Mouse (Mus musculus) c-Kit-positive CD71-negative TER-119-negative erythroid progenitor cells, embryonic 14.5 days (primary cell): ENCODE measurements at regions not wholly inside any gene's neighbourhood (a gene's known extent, or its start where the extent isn't known, plus 50 kb on each side); places are given as distances from the start of the nearest gene placed in this dataset.

ENCODE experiments used
- DNase-seq: peaks from one replicate; pipeline ENCODE4 v3.0.0-alpha.2; 2013; ENCODE audit warnings: low read depth

DNA sequence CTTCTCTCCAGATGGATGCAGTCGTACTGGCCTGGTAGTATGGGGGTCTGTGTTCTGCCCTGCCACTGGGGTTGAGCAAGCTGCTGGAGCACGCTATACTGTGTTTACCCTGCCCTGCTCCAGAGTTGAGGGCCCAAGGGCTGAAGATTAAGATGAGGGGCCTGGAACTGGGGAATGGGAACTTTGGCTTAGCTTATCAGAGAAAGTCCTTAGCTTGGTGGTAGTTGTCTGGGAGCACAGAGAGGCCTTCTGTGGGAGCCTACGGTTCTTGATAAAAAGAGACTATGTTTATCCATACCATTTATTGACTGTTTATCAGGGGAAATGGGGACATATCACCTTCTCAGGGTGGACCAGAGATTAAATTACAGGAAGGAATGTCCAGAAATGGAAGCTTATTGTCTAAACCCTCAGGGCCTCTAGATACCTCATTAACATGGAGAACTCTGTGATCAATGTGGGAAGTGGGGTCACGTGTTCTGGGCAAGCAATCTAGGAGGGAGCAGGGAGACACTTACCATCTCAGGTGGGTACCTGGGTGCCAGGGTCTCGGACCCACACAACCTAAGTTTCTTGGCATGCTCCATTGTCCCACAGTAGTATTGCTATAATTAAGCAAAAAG is 58.7 kb downstream of the Mycn start:
- DNase-seq: no peak

- DNase-seq: no peak
Measured at GRCm38 (mm10) chr12:12878031-12878430, 63.7 kb downstream of the Mycn start.

- no peak for DNase-seq
Measured at GRCm38 (mm10) chr12:12877539-12877938, 64.2 kb downstream of the Mycn start.

DNA sequence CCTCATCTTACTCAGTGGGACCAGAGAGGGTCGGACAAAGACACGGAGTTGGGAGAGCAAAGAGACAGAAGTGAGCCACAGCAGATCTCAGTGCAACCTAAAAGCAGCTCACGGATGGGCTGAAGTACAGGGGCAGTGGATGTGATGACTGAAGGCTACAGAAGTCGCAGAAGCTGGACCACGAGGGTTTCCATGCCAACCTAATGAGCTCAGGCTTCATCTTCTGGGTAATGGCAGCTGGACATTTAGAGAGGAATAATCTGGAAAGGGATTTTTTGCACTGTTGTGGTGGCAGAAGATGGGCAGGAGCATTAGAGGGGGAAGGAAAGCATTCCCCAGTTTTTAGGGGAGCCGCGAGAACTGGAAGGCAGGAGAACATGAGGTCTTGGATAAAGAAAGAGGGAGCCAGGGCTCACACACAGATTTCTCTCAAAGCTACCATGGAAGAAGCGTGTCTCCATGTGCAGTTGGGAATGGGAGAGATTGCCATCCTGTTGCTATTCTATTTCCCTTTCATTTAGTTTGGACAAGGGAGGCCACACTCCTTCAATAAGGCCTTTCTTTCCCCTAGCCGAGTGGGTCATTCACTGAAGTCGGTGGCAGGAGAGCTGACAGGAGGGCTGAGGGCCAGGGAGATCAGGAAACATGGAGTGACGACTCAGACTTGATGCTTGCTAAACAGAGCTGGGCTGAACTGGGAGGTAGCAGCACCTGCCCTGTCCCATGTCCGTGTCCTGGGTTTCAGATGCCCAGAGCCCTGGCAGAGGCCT is 65.6 kb downstream of the Mycn start:
- no peak for DNase-seq

GRCm38 (mm10) chr12:12873551-12873950 is 68.2 kb downstream of the Mycn start:
- DNase-seq: no peak

DNA sequence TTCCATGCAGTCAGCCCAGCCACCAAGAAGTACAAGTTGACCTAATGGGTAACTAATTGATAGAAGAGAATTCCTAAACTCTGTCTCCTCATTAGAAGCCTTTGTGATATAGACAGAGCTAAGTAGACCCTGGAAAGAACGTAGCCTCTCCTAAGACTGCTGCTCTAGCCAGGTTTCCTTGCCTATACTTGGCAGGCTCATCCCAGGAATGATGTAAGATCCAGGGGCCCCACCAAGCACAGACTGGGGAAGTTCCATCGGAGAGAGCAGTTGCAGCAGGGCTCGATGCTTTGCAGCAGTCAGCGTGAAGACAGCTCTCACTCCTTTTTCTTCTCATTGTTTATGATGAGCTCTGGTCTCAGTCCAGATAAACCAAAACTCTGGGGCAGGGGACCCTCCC is 68.7 kb downstream of the Mycn start:
- no peak for DNase-seq

- no peak for DNase-seq
Measured at GRCm38 (mm10) chr12:12871272-12871671, 70.4 kb downstream of the Mycn start.

DNA sequence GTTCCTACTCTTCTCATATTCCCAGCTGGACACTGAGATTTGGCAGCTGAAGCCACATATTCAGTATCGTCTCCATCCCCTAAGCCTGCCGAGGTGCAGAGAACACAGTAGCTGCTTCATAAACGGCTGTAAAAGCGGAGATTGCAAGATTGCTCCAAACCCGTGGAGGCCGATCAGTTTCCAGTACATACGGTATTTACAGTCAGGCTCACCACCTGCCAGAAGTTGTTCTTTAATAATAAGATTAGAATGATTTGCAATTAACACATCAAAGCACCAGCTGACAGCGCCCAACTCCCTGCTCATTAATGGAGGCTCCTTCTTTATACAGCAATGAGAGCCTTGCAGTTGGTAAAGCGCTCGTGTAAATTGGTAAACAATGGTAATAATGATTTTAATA is 75.1 kb downstream of the Mycn start:
- no peak for DNase-seq

DNA sequence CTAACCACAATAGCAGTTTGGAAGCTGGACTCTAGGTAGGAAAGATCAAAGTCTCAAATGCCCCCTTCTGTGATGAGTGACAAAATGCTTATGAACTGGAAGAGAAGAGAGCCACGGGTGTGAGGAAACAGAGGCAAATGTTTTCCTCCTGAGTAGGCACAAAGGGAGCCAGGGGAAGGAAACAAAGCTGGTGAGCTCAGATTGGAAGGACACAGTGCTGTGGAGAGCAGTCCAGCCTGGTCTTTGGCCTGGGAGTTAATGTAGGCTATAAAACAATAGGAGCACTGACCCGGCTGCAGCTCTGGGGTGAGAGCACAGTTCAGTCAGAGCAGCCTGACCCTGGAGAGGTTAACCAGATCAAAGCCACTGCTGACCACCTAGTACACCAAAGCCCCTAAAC is 91.0 kb downstream of the Mycn start:
- no peak for DNase-seq

- no peak for DNase-seq
Measured at GRCm38 (mm10) chr12:12846716-12847115, 95.0 kb downstream of the Mycn start.

DNA sequence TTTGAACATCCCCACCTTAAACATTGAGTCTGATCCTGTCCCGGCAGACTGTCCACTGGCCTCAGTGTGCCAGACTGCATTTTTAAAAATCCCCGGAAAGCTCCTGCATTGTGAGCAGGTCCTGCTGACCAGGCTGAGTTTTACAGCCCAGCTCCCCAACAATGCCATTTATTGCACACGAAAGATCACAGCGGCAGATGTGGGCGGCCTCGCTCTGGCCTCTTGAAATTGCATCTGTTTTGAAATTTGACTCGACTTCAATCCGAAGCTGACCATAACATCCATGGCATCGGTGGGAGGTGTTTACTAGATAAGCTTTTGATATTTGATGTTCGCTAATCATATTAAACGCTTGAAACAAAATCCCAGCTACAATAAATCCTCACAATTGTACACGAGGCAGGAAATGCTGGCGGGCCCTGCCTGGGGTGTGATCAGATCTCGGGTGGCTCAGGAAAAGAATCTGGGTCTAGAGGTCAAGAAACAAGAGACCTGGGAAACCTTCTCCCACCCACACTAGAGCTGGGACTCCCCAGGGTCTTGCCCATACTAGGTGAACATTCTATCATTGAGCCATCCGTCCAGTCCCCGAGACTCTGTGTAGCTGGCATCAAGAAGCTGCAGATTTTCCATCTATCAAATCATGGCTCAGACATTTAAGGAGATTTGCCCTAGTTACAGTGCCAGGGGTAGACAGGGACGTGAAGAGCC is 99.3 kb downstream of the Mycn start:
- no peak for DNase-seq

DNA sequence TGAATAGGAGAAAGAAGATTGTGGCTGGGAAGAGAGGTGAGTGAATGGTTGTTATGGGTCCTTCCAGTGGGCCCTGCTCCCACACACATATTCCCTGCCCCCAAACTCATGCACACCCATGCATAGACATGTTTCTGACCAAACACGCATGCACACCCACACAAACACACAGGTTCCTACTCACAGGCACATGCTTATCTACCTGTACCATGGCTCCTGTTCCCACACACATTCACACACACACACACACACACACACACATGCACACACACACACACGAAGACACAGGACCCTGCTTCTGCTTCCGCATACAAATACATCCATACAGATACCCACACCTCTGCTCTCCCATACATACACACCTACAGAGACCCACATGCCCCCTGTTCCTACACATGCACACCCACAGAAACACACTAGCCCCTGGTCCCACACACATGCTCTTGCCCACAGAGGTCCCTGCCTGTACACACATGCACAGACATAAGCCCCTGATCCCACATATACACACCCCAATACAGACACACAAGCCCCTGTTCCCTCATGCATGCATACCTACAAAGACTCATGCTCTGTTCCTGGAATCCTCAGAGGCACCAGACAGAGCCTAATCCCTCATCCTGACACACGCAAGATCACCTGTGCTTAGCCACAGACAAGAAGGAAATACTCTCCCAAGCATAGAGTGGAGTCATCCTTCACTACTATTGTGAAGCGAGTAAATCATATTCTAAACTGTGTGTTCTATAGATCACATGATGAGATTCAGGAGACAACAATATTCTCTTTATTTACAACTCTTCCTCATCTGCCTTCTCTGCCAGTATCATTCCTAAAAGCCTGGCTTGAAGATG is 100.1 kb downstream of the Mycn start:
- DNase-seq: no peak

DNA sequence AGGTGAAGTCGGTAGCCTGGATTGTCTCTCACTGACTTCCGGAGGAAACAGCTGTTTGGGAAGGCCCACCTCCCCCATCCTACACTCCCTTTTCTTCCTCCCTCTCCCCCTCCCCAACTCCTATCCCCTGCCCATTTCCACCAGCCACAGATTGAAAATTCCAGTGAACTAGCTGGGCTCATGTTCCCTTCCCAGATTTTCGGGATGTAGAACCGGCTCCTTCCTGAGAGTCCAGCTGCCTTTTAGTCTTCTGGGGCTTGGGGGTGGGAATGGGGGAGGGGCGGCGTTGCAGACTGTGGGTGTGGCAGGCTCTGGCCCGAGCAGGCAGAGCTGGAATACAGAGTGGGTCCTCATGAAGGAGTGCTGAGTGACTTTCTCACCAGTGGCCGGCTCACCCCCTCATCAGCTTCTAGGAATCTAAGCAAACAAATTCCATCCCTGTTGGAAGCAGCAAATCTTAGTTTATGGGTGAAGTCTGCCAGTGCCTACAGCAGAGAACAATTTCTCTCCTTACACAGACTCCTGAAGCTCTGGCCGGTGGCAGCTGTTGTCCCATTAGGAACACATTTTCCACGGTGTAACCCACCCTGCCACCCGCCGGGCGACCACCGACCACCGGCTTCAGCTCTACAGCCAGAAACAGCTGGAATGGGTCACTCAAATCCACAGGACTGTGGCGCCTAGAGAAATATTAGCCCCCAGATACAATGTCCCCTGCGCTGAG is 100.9 kb downstream of the Mycn start:
- no peak for DNase-seq

- no peak for DNase-seq
Measured at GRCm38 (mm10) chr12:12837775-12838174, 103.9 kb downstream of the Mycn start.

- DNase-seq: no peak
Measured at GRCm38 (mm10) chr12:12827821-12828641, 113.7 kb downstream of the Mycn start.

- no peak for DNase-seq
Measured at GRCm38 (mm10) chr12:12827379-12827778, 114.3 kb downstream of the Mycn start.

GRCm38 (mm10) chr12:12826431-12826830 is 115.3 kb downstream of the Mycn start:
- DNase-seq: no peak

- DNase-seq: no peak
Measured at GRCm38 (mm10) chr12:12825842-12826241, 115.9 kb downstream of the Mycn start.

- DNase-seq: no peak
Measured at GRCm38 (mm10) chr12:12821473-12821872, 120.2 kb downstream of the Mycn start.

GRCm38 (mm10) chr12:12820668-12821351 is 120.9 kb downstream of the Mycn start:
- DNase-seq: no peak
